Mouse (Mus musculus) embryonic fibroblast, embryonic 13.5 days (primary cell): ENCODE data around the gene Sipa1. TPM values are rescaled to one million over a fixed set of nuclear protein-coding genes. Genes with fewer than 3 reads are reported as not detected.

ENCODE experiments used
- H3K27ac ChIP-seq: 2 replicates; pipeline ENCODE4 v1.5.1; 2012; ENCODE audit warnings: low read length, control low read depth, inconsistent platforms; ENCODE audit not compliant: insufficient read depth
- H3K4me1 ChIP-seq: 2 replicates; pipeline ENCODE4 v1.6.1; 2011; ENCODE audit warnings: low read length; ENCODE audit not compliant: control insufficient read depth, insufficient read depth
- H3K4me3 ChIP-seq: 2 replicates; pipeline ENCODE4 v1.5.1; 2011; ENCODE audit warnings: mild to moderate bottlenecking, control low read depth, low read length; ENCODE audit not compliant: insufficient read depth
- CTCF ChIP-seq: IDR thresholded peaks from 2 replicates; pipeline ENCODE4 v1.5.1; 2011; ENCODE audit warnings: mild to moderate bottlenecking, control low read depth, low read length, moderate library complexity, borderline replicate concordance; ENCODE audit not compliant: insufficient read depth
- POLR2A ChIP-seq: IDR thresholded peaks from 2 replicates; pipeline ENCODE4 v1.6.1; 2011; ENCODE audit warnings: low read depth, mild to moderate bottlenecking, control low read depth, low read length, moderate library complexity
- polyA plus RNA-seq: library from polyadenylated mRNA; stranded (reverse); fragments of >200 nt; gene quantifications from 2 replicates; pipeline ENCODE4 v1.2.4, GENCODE M21; 2011; ENCODE audit warnings: low read depth; ENCODE audit not compliant: missing spikeins, insufficient read length

Sipa1 gene
- polyA plus RNA-seq, 1 experiment: 16.7 TPM

GRCm38 (mm10) chr19:5664669-5665257, 1.3 kb upstream of the Sipa1 start:
- Histone ChIP-seq H3K4me1 (peaks cover 11% of the 10 kb centered on the region; the same call in 1 of the 2 replicates), H3K27ac (no peak overlapping the region), H3K4me3 (no peak overlapping the region)
- no peak for TF ChIP-seq POLR2A

GRCm38 (mm10) chr19:5662310-5662709, 1.2 kb downstream of the Sipa1 start:
- Histone ChIP-seq H3K4me1 (peaks cover 11% of the 10 kb centered on the region; the same call in 1 of the 2 replicates), H3K4me3 (peak overlapping the region; percentile 64), H3K27ac (peak overlapping the region; percentile 71)
- TF ChIP-seq CTCF: no peak

- Histone ChIP-seq H3K4me3 (no peak overlapping the region), H3K4me1 (peaks cover 11% of the 10 kb centered on the region; the same call in 1 of the 2 replicates), H3K27ac (no peak overlapping the region)
- TF ChIP-seq CTCF: no peak
- TF ChIP-seq POLR2A: no peak
These were observed 2.4 kb downstream of the Sipa1 start for GRCm38 (mm10) chr19:5660942-5661751.

DNA sequence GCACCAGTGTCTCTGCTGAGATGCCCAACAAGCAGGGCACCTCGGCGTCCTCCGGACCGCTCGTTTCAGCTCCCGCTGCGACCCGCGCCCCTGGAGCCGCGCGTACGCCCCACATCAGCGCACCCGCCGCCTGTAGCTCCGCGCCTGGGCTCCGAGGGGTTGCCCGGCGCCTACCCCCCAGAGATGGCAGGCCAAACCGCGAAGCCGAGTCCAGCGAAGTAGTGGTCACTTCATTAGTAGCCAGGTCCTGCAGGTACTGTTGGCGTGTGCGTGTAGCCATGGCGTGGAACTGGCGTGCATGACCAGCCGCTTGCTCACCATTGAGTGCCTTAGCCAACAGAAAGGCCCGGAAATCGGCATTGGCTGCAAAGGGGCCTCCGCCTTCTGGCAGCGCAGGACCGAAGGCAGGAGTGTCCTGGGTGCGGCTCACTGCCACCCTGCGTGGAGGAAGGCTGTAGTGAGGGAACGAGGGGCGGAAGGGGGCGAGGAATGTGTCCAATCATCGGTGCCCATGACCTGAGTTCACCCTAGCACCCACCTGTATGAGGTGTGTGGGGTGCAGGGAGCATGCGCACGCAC, 8.7 kb downstream of the Sipa1 start:
- Histone ChIP-seq H3K27ac (no peak overlapping the region), H3K4me3 (no peak overlapping the region), H3K4me1 (peaks cover 7% of the 10 kb centered on the region; the same call in 1 of the 2 replicates)
- TF ChIP-seq POLR2A (no peak), CTCF (no peak)

DNA sequence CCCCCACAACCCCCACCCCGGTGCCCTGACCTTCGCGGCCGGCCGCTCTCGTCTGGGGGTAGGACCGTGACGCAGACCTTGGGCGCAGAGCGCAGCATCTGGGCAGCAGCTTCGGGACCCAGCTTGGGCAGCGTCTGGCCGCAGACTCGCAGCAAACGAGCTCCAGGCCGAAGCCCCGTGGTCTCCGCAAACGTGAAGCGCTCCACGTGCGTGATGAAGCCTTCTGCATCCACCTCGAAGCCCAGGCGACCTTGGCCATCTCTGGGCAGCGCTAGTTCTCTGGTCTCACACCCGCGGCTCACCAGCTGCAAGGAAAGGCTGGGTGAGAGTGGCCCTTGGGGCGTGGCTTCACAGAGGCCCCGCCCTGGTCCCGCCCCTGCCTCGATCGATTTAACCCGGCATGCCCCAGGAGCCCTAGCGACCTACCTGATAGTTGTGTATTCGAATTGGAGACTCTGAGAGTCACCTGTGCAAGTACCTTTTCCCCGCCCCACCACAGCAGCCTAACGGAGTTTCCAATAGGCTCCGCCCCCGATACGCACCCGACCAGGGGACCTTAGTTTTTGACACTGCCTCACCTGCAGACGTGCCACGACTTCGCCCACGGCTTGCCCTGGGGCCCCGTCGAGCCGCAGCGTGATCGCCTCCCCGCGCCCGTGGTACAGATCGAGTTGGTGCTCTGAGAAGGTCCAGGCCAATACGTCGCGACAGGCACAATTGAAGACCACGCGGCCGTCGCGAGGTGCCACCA, 9.4 kb downstream of the Sipa1 start:
- Histone ChIP-seq H3K4me3 (no peak overlapping the region), H3K4me1 (peaks cover 7% of the 10 kb centered on the region; the same call in 1 of the 2 replicates), H3K27ac (no peak overlapping the region)
- TF ChIP-seq CTCF (no peak), POLR2A (no peak)

DNA sequence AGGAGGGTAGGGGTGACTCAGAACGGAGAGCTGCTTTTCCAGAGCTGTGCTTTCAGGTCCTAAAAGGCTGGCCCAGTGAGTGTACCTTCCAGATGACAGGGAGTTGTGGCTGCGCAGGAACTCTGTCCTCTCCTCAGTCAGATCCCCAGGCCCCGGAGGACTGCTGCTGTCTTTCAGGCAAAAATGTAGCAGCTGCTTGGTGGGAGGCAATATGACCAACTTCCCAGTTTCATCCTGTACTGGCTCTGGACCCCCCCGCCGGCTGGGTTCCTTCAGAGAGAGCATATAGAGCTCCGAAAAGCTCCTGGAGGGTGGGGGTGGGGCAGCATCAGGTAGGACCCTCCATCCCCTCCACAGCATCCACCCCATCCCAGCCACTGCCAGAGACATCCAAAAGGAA, 10.9 kb downstream of the Sipa1 start:
- H3K4me1 ChIP-seq: peaks cover 7% of the 10 kb centered on the region; the same call in 1 of the 2 replicates

GRCm38 (mm10) chr19:5651502-5652274, 11.8 kb downstream of the Sipa1 start:
- H3K27ac ChIP-seq: no peak overlapping the region
- peaks cover 7% of the 10 kb centered on the region; the same call in 1 of the 2 replicates for H3K4me1 ChIP-seq
- TF ChIP-seq CTCF (no peak), POLR2A (no peak)
- no peak overlapping the region for H3K4me3 ChIP-seq

More for the DNA sequence above, 10.9 kb downstream of the Sipa1 start:
- TF ChIP-seq CTCF (no peak), POLR2A (no peak)
- H3K4me3 ChIP-seq: no peak overlapping the region
- H3K27ac ChIP-seq: no peak overlapping the region

DNA sequence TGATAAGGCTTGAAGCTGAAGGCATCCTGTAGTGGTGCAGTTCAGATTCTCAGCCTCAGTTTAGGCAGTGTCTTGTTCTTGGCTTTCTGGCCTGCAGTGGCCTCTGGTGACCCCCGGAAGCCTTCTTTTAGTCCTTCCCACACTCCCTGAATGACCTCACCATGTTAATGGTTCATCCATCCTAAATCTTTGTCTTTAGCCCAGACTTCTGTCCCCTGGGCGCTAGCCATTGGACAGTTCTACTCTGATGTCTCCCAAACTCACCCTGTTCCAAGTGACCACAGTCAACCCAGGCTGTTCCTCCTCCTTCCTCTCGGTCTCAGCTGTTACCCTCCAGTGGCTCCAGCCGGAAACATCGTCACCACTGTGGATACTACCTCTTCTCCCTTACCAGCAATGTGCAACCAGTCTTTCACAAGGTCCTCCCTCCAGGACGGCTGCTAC, 14.2 kb downstream of the Sipa1 start:
- Histone ChIP-seq H3K27ac (no peak overlapping the region), H3K4me1 (no peaks in the 10 kb centered on the region), H3K4me3 (no peak overlapping the region)
- TF ChIP-seq POLR2A (no peak), CTCF (no peak)
